Mouse (Mus musculus): ENCODE data around the gene Car10. TPM values are rescaled to one million over a fixed set of nuclear protein-coding genes. Genes with fewer than 3 reads are reported as not detected.

Car10 gene
- polyA plus RNA-seq, 1 experiment from 2014 or later: 47.7 TPM

DNA sequence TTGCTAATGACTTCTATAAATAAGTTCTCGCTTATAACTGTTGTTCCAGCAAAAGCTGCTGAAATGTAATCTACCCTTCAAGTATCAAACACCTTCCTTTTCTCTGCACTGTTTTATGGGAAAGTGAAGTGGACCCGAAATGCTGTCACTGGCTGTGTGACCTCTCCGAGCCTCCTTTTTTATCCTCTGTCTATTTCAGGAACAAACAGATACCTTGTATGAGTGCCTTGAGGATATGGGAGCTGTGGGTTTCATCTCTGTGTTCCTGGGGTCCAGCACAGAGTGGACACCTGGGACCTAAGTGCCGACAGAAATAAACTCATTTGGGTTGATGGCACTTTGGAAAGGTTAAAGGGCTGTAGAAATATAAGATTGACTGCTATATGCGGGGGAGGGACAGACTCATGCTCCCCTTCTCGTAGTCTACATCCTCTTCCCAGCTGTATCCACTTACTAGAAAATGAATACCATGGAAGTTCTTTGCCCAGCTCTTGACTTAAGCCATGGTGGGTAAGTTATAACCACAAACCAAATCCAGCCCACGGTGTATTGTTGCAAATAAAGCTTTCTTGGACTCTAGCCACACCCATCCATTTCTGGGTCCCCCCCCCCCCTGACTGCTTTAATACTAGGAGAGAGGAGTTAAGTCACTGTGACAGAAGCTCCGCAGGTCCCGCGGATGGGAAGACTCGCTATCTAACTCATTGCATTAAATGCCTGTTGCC lies 474.3 kb downstream of the Car10 start:
- Histone ChIP-seq H3K4me2 (no peak overlapping the region), H3K9me3 (no peaks in the 10 kb centered on the region), H3K36me3 (replicated peaks) (no peaks in the 10 kb centered on the region), H3K4me3 (no peak overlapping the region), H3K27me3 (replicated peaks) (no peaks in the 10 kb centered on the region), H3K27ac (no peak overlapping the region), H3K4me1 (no peaks in the 10 kb centered on the region), H3K9ac (no peak overlapping the region)
- WGBS: 85% methylated on average over 11 of the region's 11 CpGs
- no peak for ATAC-seq (replicated peaks)

DNA sequence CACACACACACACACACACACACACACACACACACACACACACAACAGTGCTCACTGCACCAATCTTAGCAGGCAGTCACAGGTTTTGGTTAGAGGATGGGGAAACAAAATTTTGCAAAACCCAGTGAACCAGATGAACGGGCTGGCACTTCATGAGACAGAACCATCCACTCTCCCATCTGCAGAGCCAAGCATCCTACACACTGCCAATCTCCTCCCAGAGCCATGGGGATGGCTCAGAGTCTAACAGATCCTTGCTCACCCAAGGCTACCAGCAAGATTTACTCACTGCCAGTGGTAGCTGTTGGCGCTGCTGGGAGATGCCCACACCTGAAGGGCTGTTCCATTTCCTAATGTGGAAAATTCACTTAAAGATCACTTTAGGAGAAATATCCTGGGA lies 479.6 kb downstream of the Car10 start:
- Histone ChIP-seq H3K4me2 (no peak overlapping the region), H3K4me1 (no peaks in the 10 kb centered on the region), H3K27ac (no peak overlapping the region), H3K9ac (no peak overlapping the region), H3K36me3 (replicated peaks) (no peaks in the 10 kb centered on the region), H3K9me3 (no peaks in the 10 kb centered on the region), H3K27me3 (replicated peaks) (no peaks in the 10 kb centered on the region), H3K4me3 (no peak overlapping the region)
- no peak for ATAC-seq (replicated peaks)
- WGBS: 87% methylated on average over 2 of the region's 2 CpGs

DNA sequence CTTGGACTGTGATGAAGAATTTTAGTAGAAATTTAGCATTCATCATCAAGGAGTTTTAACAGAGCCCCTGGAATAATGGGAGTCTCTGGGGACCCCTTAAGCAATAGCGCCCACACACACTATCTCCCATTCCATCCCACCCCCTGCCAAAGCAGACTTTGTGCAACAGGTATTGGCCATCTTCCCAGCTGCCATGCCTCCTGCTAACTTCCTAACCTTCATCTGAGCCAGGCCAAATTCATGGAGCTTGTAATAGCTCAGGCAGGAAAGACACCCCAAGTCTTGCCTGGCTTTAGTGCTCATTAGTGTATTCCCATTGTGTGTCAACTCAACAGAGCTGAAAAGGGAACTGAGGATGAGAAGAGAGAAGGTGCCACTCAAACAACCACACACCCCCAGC lies 481.8 kb downstream of the Car10 start:
- no peak overlapping the region for H3K4me3 ChIP-seq
- no peak overlapping the region for H3K9ac ChIP-seq
- H3K27me3 ChIP-seq (replicated peaks): no peaks in the 10 kb centered on the region
- no peak for ATAC-seq (replicated peaks)
- H3K27ac ChIP-seq: no peak overlapping the region
- H3K4me2 ChIP-seq: no peak overlapping the region
- WGBS: 94% methylated on average over 1 of the region's 1 CpGs
- H3K36me3 ChIP-seq (replicated peaks): no peaks in the 10 kb centered on the region
- no peaks in the 10 kb centered on the region for H3K4me1 ChIP-seq
- H3K9me3 ChIP-seq: no peaks in the 10 kb centered on the region

DNA sequence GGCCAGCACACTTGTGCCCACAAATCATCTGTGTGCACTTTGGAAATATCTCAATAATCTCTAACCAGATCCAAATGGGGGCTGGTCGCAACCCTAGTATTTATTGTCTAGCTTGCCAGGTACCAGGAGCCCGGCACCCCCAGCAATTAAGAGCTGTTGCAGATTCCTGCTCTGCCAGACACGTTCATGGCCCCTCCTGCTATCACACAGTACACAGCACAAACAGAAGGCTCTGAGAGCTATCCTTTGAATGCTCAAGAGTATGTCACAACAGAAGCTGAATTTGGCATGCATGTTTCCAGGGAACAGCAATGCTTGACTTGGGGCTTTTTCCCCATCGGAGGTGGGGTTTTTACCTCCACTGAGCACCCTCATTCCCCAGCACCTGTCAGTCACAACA lies 483.5 kb downstream of the Car10 start:
- H3K4me3 ChIP-seq: no peak overlapping the region
- H3K27ac ChIP-seq: no peak overlapping the region
- H3K4me2 ChIP-seq: no peak overlapping the region
- no peaks in the 10 kb centered on the region for H3K9me3 ChIP-seq
- no peak for ATAC-seq (replicated peaks)
- no peaks in the 10 kb centered on the region for H3K27me3 ChIP-seq (replicated peaks)
- no peak overlapping the region for H3K9ac ChIP-seq
- no peaks in the 10 kb centered on the region for H3K36me3 ChIP-seq (replicated peaks)
- no peaks in the 10 kb centered on the region for H3K4me1 ChIP-seq
- WGBS: 76% methylated on average over 4 of the region's 4 CpGs

DNA sequence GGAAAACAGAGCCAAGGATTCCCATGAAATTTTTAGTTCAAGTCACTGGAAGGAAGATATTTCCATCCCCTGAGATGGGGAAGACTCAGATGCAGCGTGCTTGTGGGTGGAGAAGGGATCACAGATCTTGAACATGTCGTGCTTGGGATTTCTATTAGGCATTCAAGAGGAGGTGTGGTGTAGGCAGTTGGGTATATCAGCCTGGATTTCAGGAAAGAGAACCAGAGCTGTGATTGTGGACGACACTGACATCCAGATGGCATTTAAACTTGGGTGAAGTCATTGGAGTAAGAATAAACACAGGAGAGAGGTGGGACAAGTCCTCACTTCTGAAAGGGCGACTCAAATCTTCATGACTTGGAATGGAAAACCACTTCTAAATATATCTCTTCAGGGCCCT lies 490.0 kb downstream of the Car10 start:
- 86% methylated on average over 4 of the region's 4 CpGs for WGBS
- H3K36me3 ChIP-seq (replicated peaks): no peaks in the 10 kb centered on the region
- H3K9ac ChIP-seq: no peak overlapping the region
- no peak for ATAC-seq (replicated peaks)
- H3K27me3 ChIP-seq (replicated peaks): no peaks in the 10 kb centered on the region
- H3K4me2 ChIP-seq: no peak overlapping the region
- no peaks in the 10 kb centered on the region for H3K4me1 ChIP-seq
- H3K4me3 ChIP-seq: no peak overlapping the region
- H3K27ac ChIP-seq: no peak overlapping the region
- H3K9me3 ChIP-seq: no peaks in the 10 kb centered on the region

DNA sequence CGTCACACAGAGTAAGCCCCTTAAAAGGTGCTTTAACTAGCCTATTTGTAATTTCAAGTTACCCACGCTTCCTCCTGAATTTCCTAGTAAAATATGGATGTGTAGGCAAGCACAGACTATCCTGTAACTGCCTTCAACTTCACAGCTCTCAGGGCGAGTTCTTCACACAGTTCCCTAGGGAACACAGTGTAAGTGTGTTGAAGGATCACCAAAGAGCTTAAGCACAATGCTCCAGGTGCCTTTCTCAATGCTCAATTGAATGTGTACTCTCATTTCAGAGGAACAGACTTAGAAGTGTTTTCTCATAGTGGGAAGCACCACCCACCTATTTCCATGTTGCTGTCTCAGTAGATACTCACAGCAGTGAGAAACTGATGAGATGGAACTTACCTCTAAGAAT lies 492.8 kb downstream of the Car10 start:
- H3K27ac ChIP-seq: no peak overlapping the region
- H3K27me3 ChIP-seq (replicated peaks): no peaks in the 10 kb centered on the region
- ATAC-seq (replicated peaks): no peak
- no peaks in the 10 kb centered on the region; the same call in 1 of the 2 replicates for H3K4me1 ChIP-seq
- 86% methylated on average over 3 of the region's 3 CpGs for WGBS
- H3K4me3 ChIP-seq: no peak overlapping the region
- no peaks in the 10 kb centered on the region for H3K36me3 ChIP-seq (replicated peaks)
- H3K9me3 ChIP-seq: no peaks in the 10 kb centered on the region
- H3K4me2 ChIP-seq: no peak overlapping the region
- no peak overlapping the region for H3K9ac ChIP-seq

DNA sequence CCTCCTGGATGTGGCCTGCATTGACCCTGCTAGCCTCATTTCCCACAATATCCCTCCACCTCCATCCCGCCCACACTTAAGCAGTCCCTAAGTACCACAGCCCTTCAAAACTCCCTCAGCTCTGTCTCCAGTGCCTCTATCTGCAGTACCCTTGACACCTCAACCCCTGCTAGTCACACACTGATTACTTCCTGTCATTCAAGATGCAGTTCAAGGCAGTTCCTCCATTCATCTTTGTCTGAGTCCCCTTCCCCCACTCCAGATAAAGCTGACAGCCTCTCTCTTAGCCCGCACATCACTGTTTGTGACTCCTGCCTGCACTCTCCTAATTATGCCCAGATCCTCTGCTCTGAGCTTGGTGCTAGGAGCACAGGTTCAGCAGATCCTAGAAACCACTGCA lies 496.2 kb downstream of the Car10 start:
- no peak for ATAC-seq (replicated peaks)
- Histone ChIP-seq H3K9me3 (no peaks in the 10 kb centered on the region), H3K36me3 (replicated peaks) (no peaks in the 10 kb centered on the region), H3K4me1 (no peaks in the 10 kb centered on the region; the same call in 1 of the 2 replicates), H3K9ac (no peak overlapping the region), H3K4me2 (no peak overlapping the region), H3K27me3 (replicated peaks) (no peaks in the 10 kb centered on the region), H3K27ac (no peak overlapping the region), H3K4me3 (no peak overlapping the region)
- 47% methylated on average over 2 of the region's 2 CpGs for WGBS

DNA sequence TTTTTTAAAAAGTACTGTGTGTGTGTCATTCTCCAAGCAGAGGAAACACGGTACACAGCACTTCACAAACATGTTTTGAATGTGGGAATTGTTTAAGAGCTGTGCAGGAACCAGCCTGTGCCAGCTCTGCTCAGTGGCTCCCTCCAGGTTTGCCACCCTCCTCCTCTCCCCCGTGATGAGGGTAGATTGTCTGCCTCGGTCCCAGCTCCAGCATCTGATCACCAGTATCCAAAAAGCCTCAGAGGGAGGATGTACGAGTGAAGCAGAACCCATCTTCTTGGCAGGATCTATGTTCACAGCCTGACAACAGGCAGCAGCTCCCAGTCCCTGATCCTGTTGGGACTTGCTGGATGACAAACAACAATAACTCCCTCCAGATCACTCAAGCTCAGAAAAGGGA lies 500.3 kb downstream of the Car10 start:
- H3K36me3 ChIP-seq (replicated peaks): no peaks in the 10 kb centered on the region
- no peak overlapping the region for H3K4me3 ChIP-seq
- no peak overlapping the region for H3K4me2 ChIP-seq
- H3K9me3 ChIP-seq: no peaks in the 10 kb centered on the region
- H3K9ac ChIP-seq: no peak overlapping the region
- H3K27me3 ChIP-seq (replicated peaks): no peaks in the 10 kb centered on the region
- peaks cover 1% of the 10 kb centered on the region; the same call in 1 of the 2 replicates for H3K4me1 ChIP-seq
- WGBS: 72% methylated on average over 4 of the region's 4 CpGs
- no peak for ATAC-seq (replicated peaks)
- no peak overlapping the region for H3K27ac ChIP-seq

DNA sequence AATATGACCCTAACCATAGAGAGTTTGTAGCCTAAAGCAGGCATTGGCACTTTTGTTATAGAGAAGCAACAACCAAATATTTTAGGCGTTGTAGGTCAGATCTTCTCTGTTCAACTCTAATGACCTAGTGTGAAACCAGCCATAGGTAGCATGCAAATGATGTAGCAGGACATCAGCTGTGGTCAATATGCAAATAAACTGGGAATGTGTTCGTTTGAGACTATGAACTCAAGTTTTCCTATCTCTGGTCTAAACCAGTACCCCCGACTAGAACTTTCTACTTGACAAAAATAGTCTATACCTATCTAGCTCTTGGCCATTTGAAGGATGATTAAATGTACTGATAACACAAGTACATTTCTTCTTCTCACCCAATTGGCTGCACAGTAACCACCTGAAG lies 501.9 kb downstream of the Car10 start:
- Histone ChIP-seq H3K9me3 (no peaks in the 10 kb centered on the region), H3K4me3 (no peak overlapping the region), H3K9ac (no peak overlapping the region), H3K27me3 (replicated peaks) (no peaks in the 10 kb centered on the region), H3K27ac (no peak overlapping the region), H3K4me1 (peaks cover 7% of the 10 kb centered on the region; the same call in 1 of the 2 replicates), H3K36me3 (replicated peaks) (no peaks in the 10 kb centered on the region), H3K4me2 (no peak overlapping the region)
- 86% methylated on average over 3 of the region's 3 CpGs for WGBS
- ATAC-seq (replicated peaks): no peak

DNA sequence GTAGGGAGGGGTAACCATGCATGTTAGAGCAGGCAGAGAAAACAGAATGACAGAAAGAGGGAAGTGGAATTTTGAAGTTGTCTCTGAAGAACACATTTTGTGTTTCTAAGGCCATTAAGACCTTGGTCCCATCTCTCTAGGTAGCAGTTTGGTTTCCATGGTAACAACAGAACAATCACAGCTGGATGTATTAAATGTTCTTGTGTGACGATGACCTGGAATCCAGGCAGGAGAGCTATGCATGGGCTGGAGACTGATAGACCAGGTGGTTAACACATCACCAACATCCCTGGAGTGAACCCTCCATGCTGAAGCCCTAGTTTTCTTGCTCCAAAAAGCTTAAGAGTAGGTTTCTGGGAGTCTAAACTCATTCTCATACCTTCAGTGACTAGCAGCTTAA lies 505.7 kb downstream of the Car10 start:
- 23% methylated on average over 1 of the region's 1 CpGs for WGBS
- Histone ChIP-seq H3K4me3 (no peak overlapping the region), H3K4me1 (peaks cover 7% of the 10 kb centered on the region; the same call in 1 of the 2 replicates), H3K4me2 (no peak overlapping the region), H3K9ac (no peak overlapping the region), H3K9me3 (no peaks in the 10 kb centered on the region), H3K27me3 (replicated peaks) (no peaks in the 10 kb centered on the region), H3K36me3 (replicated peaks) (no peaks in the 10 kb centered on the region), H3K27ac (no peak overlapping the region)
- no peak for ATAC-seq (replicated peaks)

DNA sequence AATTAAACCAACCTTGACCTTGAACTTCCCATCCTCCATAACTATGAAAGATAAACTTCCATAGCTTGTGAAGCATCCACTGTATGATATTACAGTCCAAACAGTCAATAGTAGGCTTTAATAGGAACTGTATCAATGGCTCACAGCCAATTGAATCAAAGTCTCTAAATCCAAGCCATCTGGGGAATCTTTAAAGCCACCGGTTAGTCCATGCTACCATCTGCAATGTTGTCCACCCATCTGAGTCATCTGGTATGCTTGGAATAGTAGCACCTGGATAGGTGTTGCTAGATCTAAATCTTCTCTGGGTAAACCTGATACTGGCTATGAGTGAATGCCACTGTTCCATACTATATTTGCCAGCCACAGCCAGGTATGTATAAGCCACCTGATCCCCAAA lies 509.3 kb downstream of the Car10 start:
- Histone ChIP-seq H3K4me2 (no peak overlapping the region), H3K9me3 (no peaks in the 10 kb centered on the region), H3K4me3 (no peak overlapping the region), H3K9ac (no peak overlapping the region), H3K27ac (no peak overlapping the region), H3K27me3 (replicated peaks) (no peaks in the 10 kb centered on the region), H3K36me3 (replicated peaks) (no peaks in the 10 kb centered on the region), H3K4me1 (peaks cover 7% of the 10 kb centered on the region; the same call in 1 of the 2 replicates)
- WGBS: 88% methylated on average over 1 of the region's 1 CpGs
- no peak for ATAC-seq (replicated peaks)

DNA sequence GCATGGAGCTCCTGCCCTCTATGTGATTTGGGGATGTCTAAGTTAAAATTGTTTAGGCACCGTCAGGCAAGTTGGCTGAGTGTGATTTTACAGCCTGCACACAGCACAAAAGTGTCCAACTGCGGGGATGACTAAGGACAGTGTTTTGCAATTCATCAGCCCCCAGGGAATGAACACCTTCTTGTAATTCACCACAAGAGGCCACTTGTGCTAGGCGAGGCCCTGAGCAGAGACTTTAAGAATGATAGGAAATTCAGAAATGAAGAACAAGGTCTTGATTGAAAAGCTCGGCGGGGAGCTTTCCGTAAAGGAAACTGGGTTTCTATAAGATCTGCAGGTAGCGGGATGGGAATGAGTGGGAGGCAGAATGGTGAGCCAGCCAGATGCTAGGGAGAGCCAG lies 510.9 kb downstream of the Car10 start:
- no peaks in the 10 kb centered on the region for H3K4me1 ChIP-seq
- no peaks in the 10 kb centered on the region for H3K36me3 ChIP-seq (replicated peaks)
- no peak overlapping the region for H3K4me2 ChIP-seq
- no peak overlapping the region for H3K4me3 ChIP-seq
- no peak for ATAC-seq (replicated peaks)
- WGBS: 43% methylated on average over 7 of the region's 7 CpGs
- H3K27me3 ChIP-seq (replicated peaks): no peaks in the 10 kb centered on the region
- no peak overlapping the region for H3K27ac ChIP-seq
- H3K9ac ChIP-seq: no peak overlapping the region
- H3K9me3 ChIP-seq: no peaks in the 10 kb centered on the region

DNA sequence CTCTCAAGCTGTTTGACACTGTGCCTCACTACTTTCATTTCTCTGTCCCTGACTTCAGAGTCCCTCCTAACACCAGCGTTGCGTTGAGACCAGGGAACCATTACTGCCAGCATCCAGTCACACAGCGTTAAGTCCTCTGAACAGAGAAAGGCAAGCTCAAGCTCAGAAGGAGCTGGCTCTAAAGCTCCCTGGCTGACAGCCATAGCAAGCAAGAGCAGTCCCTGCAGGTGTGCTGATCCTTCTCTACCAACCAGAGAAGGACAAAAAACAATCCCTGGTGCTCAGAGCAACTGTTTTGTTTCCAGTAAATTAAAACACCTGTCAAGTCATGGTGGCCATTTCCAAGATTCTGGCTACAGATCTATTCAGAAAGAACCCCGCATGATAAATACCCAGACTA lies 514.2 kb downstream of the Car10 start:
- no peak overlapping the region for H3K4me3 ChIP-seq
- H3K9ac ChIP-seq: no peak overlapping the region
- no peak overlapping the region for H3K4me2 ChIP-seq
- H3K27me3 ChIP-seq (replicated peaks): no peaks in the 10 kb centered on the region
- 75% methylated on average over 4 of the region's 4 CpGs for WGBS
- no peak for ATAC-seq (replicated peaks)
- no peaks in the 10 kb centered on the region for H3K4me1 ChIP-seq
- no peaks in the 10 kb centered on the region for H3K9me3 ChIP-seq
- no peak overlapping the region for H3K27ac ChIP-seq
- H3K36me3 ChIP-seq (replicated peaks): no peaks in the 10 kb centered on the region

Measured in midbrain, embryonic 15.5 days (tissue).